Mouse (Mus musculus) urinary bladder, postnatal 25 days (tissue): ENCODE measurements at regions not wholly inside any gene's neighbourhood (a gene's known extent, or its start where the extent isn't known, plus 50 kb on each side); places are given as distances from the start of the nearest gene placed in this dataset.

Experiments
- DNase-seq: peaks from one replicate; pipeline ENCODE4 v3.0.0; 2022; ENCODE audit warnings: low spot score

- no peak for DNase-seq
These were observed 492.3 kb downstream of the Tmem132b start for GRCm38 (mm10) chr5:126023906-126024305.

GRCm38 (mm10) chr5:126034846-126035245 lies 503.3 kb downstream of the Tmem132b start:
- DNase-seq, result no peak

DNA sequence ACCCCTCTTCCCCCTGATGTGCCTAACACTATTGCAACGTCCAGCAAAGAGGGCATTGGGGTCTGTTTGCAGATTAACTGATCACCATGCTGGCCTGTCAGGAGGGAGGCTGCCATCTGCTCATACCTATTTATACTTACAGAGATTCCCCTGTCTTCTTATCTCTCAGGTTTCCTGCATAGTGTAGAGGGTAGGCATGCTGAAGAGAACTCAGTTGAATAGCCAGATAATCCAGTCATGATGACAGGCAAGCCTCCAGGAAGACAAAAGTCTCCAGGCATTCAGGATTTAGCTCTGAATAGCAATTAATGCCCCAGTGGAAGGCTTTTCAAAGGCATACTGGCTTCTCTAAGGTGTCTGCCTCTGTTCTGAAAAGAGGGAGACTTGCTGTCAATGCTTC lies 505.1 kb downstream of the Tmem132b start:
- DNase-seq, result no peak

- no peak for DNase-seq
These were observed 514.2 kb downstream of the Tmem132b start for GRCm38 (mm10) chr5:126045761-126046160.

GRCm38 (mm10) chr5:126063644-126064043 lies 532.1 kb downstream of the Tmem132b start:
- DNase-seq, result no peak

DNA sequence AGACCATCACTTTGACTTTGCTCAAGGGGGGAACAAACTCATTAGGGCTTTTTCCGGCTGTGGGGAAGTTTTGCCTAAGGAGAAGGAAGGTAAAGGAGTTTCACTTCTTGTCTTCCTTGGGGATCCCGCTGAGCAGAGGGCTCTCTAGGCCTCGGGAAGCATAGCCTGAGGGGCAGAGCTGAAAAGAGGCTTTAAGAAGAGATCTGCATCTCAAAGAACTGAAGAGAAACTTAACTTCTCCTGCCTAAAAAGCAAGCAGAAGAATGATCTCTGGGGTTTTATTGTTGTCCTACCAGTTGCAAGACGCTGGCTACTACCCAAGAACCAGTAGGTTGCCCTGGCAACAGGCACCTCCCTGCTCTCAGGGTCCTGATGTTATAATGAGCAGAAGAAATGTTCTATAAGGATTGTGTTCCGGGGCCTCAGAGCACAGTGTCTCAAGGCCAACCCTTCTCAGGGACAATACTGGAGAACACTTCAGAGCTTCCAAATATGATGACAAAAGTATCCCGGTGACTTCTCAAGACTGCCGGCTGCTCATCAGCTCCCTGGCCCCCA lies 547.8 kb downstream of the Tmem132b start:
- no peak for DNase-seq

- DNase-seq, result no peak
These were observed 556.8 kb downstream of the Tmem132b start for GRCm38 (mm10) chr5:126088251-126088914.

DNA sequence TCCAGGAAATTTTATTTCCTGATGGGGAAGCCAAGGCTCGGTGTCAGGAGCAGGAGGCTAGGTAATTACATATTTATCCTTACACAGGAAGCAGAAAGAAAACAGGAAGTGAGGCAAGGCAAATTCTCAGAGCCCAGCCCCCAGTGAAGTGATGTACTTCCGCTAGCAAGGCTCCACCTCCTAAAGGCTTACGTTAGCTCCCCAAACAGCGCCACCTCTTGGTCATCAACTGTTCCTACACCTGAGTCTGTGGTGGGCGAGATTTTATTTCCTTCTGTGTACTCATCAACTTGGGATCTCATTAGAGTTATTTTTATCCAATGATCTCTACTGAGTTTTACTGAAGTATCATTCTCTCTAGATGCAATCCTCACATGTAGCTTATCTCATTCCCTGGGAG lies 561.6 kb downstream of the Tmem132b start:
- no peak for DNase-seq

DNA sequence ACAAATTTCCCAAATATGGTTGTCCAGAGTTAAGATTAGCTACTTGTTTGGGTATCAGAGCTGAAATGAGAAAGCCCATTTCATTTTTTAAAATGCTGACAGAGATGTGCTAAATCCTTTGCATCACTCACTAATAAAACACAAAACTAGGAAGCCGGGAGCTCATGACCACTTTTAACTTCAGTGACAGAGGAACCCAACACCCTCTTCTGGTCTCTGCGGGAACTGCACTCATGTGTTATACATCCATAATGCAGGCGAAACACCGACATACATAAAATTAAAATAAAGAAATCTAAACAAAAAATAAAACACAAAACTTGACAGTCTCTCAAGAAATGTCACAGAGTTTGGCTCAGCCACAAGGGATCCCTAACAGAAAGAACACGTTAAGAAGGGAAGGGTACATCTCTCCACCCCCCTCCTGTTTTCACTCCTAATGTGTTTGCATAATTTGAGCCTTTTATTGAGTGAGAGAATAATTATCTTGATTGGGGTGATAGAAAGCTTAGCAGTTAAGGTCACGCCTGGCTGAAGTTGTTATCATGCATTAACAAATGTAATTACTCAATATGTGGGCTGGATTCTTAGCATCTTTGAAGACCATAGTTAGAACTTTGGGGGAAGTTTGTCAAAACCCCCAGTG lies 565.2 kb downstream of the Tmem132b start:
- DNase-seq, result no peak

DNA sequence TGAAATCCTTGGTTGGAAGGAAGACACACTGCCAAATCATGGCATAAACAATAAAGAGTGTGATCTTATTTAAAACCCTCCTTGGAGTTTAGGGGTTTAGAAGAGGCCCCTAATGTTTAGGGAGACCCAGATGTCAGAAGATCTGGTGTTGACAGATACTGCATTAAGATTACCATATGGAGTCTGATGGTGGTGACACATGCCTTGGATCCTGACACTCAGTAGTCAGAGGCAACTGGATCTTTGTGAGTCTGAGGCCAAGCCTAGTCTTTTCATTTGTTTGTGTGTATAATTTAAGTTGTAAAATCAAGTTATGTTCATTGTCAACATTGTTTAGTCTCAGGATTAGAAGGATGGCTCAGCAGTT lies 565.7 kb downstream of the Tmem132b start:
- DNase-seq, result no peak

DNA sequence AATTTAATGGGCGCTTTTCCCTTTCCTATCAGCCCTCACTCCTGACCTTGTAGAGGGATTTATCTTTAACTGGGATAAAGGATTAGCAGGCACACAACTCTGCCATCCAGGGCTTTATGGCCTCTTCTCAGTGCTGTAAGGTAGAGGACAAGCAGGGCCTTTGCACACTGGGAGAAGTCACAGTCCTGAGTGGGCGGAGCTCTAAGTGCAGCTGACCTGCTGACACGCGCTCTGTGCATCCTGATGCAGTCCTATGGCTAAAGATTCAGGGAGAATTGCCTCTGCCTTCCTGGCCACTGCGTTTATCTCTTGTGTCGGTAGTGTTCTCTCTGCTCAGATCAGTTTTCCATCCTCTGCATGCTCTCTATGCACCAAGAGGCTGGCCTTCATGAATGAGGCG lies 566.9 kb downstream of the Tmem132b start:
- no peak for DNase-seq

- no peak for DNase-seq
These were observed 568.4 kb downstream of the Tmem132b start for GRCm38 (mm10) chr5:126099931-126100330.

DNA sequence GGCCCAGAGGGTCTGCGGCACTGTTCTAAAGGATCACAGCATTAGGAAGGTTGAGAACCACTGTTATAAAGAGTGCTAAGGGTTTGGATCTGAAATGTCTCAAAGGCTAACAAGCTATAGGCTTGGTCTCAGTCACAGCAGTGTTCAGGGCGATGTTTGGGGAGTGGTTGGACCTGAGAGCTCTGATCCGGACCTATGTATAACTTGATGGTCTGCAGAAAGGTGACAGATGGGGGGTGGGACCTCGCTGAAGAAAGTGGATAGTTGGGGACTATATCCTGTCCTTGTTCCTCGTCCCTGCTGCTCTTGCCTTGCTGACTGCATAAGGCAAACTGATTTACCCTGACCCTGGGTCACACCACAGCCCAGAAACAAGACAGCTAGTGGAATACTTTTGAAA lies 572.9 kb downstream of the Tmem132b start:
- no peak for DNase-seq

GRCm38 (mm10) chr5:126104883-126105282 lies 573.3 kb downstream of the Tmem132b start:
- no peak for DNase-seq

DNA sequence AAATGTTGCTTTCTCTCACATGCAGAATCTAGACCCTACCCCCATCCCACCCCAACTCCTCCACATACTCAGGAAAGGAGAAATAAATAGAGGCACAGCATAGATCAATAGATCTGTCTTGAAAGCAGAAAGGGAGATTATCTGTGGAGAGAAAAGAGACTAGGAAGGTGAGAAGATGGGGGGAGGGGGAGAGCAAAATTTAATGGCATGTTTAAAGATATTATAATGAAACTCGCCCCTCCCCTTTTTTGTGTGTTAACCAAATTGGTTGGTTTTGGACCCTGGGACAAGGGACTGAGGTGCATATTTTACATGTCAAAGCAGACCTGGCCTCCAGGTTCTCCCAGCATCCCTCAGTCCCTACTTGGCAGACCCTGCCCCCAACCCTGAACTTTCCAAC lies 573.9 kb downstream of the Tmem132b start:
- DNase-seq, result no peak

GRCm38 (mm10) chr5:126107020-126107419 lies 575.4 kb downstream of the Tmem132b start:
- no peak for DNase-seq

- DNase-seq, result no peak
These were observed 577.3 kb downstream of the Tmem132b start for GRCm38 (mm10) chr5:126108837-126109236.

DNA sequence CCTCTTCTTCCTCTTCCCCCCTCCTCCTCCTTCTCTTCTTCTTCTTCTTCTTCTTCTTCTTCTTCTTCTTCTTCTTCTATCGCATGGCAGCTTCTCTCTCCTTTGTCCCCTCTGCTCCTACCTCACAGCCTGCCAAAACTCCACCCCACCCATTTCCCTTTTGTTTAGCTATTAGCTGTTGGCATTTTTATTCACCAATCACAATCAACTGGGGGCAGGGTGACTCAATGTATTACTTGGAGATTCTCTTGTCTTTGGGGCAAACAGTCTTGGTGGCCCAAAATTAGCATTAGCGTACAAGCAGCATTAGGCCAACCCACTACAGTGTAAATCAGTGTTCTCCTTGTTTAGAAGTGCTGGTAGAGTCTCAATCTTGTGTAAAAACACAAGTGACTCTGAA lies 585.7 kb downstream of the Tmem132b start:
- DNase-seq, result no peak

DNA sequence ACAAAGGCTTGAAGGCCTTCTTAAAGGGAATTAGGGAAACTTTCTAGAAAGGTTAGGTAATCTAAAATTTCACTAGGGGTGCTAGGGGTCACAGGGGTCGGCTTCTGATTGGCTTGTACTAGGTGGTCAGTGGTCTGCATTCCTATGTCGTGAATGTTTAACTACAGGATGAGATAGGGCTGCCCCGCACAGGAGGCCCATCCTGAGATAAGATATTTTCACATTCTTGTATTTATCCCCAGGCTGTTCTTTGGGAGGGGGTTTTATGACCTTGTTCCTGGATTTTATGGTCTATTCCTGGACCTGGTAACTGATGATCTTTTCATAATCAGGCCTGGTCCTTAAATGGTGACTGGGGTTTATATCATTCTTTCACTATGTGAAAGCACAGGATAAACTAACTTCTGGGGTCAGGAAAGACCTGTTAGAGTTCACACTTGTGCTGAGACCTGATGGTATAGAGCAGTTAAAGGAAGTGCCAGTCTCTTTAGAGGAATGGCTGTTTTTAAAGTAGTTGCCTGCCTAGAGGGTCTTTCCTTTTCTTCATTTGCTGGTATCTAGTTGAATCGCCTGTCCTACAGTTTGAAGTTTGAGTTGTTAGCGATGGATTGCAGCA lies 586.4 kb downstream of the Tmem132b start:
- no peak for DNase-seq

GRCm38 (mm10) chr5:126118731-126119130 lies 587.2 kb downstream of the Tmem132b start:
- no peak for DNase-seq

DNA sequence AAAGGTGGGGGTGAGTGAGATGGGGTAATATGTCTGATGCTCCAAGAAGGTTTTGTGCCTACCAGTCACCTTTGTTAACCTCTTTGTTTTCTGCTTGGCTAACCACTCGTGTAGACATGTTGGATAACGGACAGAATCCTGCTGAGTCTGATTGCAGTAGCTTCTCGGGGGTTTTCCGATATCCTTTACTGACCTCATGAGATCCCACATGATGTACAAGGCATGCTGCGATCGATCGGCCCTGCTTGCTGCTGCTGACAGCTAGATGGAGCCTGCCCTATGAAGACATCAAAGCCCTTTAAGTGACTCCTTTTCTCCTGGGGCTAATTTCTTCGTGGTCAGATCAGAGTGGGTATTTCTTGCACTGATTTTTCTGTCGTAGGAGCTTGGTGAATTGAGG lies 591.6 kb downstream of the Tmem132b start:
- no peak for DNase-seq

- no peak for DNase-seq
These were observed 595.9 kb downstream of the Tmem132b start for GRCm38 (mm10) chr5:126127486-126127885.

GRCm38 (mm10) chr5:126148908-126149307 lies 617.3 kb downstream of the Tmem132b start:
- no peak for DNase-seq
